Mouse (Mus musculus) ES-Bruce4 (cell line): ENCODE measurements around the gene Best2.

Source experiments
- CTCF ChIP-seq: IDR thresholded peaks from one replicate; pipeline ENCODE4 v1.8.1; 2011; ENCODE audit warnings: low read depth, low read length
- EP300 ChIP-seq: IDR thresholded peaks from 2 replicates; pipeline ENCODE4 v1.6.1; 2011; ENCODE audit warnings: low read depth, low read length; ENCODE audit not compliant: insufficient read depth
- POLR2A ChIP-seq: IDR thresholded peaks from one replicate; pipeline ENCODE4 v1.8.1; 2011; ENCODE audit warnings: low read length; ENCODE audit not compliant: insufficient read depth

GRCm38 (mm10) chr8:84970135-84970790, 44.1 kb downstream of the Best2 start:
- TF ChIP-seq CTCF (no peak), POLR2A (no peak), EP300 (no peak)
